Mouse (Mus musculus): Measurements from ENCODE around the gene Rac2.

GRCm38 (mm10) chr15:78515759-78516158 lies 56.8 kb downstream of the Rac2 start:
- TF ChIP-seq CTCF (conservative IDR thresholded peaks at IDR 0.05; ENCODE audit: insufficient read depth, insufficient read length, low read depth, low read length) (no peak), POLR2A (IDR thresholded peaks at IDR 0.05; ENCODE audit: low read depth, low read length) (no peak)
